Mouse (Mus musculus) mouse trophoblast stem cell (cell line): Measurements from ENCODE around the gene Ms4a10.

Experiments used
- in situ Hi-C, 2 experiments: fragments of 300-500 bp; cut with MseI, MboI; formaldehyde crosslinking; loops; 2 replicates in 1 of 2; 3 replicates in 1 of 2; pipeline ENCODE4 v1.15.1; 2025

The Ms4a10 gene

GRCm38 (mm10) chr19:10974238-10974865, at the start of gene Ms4a10:
TSS of gene Ms4a10 (minus strand) at chr19:10974670.
- in situ Hi-C loops = loop anchor here in 1 of 2 experiments (25.0 kb wide), 1 partner anchor 262 kb away; no protein-coding TSS in a partner anchor

GRCm38 (mm10) chr19:11022382-11022781, 47.9 kb upstream of the Ms4a10 start:
- in situ Hi-C loops = no loop called here

GRCm38 (mm10) chr19:11017891-11018290, 43.4 kb upstream of the Ms4a10 start, which contains the start of gene Ms4a18:
TSS of gene Ms4a18 (minus strand) at chr19:11018031.
- in situ Hi-C loops = no loop called here

- in situ Hi-C loops = no loop called here
These were observed 42.8 kb upstream of the Ms4a10 start for GRCm38 (mm10) chr19:11017251-11017650.

- in situ Hi-C loops = no loop called here
These were observed 41.5 kb upstream of the Ms4a10 start for GRCm38 (mm10) chr19:11015998-11016397.

GRCm38 (mm10) chr19:11015468-11015867, 41.0 kb upstream of the Ms4a10 start:
- in situ Hi-C loops = no loop called here

- in situ Hi-C loops = no loop called here
These were observed 18.7 kb upstream of the Ms4a10 start, which contains the start of gene Ms4a15 for GRCm38 (mm10) chr19:10993150-10993549. TSS of gene Ms4a15 (minus strand) at chr19:10993250.

- in situ Hi-C loops = no loop called here
These were observed 17.4 kb upstream of the Ms4a10 start for GRCm38 (mm10) chr19:10991911-10992310.

GRCm38 (mm10) chr19:10990751-10991150, 16.3 kb upstream of the Ms4a10 start:
- in situ Hi-C loops = no loop called here

- in situ Hi-C loops = no loop called here
These were observed 14.1 kb upstream of the Ms4a10 start for GRCm38 (mm10) chr19:10988563-10988962.

GRCm38 (mm10) chr19:10985889-10986288, 11.4 kb upstream of the Ms4a10 start:
- in situ Hi-C loops = no loop called here

GRCm38 (mm10) chr19:10984551-10984950, 10.1 kb upstream of the Ms4a10 start:
- in situ Hi-C loops = no loop called here

GRCm38 (mm10) chr19:10983146-10983545, 8.7 kb upstream of the Ms4a10 start:
- in situ Hi-C loops = no loop called here

GRCm38 (mm10) chr19:10980210-10980609, 5.7 kb upstream of the Ms4a10 start:
- in situ Hi-C loops = no loop called here

- in situ Hi-C loops = loop anchor here in 1 of 2 experiments (5.0 kb wide), 1 partner anchor 67 kb away; no protein-coding TSS in a partner anchor
These were observed 5.0 kb upstream of the Ms4a10 start for GRCm38 (mm10) chr19:10979184-10980168.

- in situ Hi-C loops = loop anchor here in 1 of 2 experiments (5.0 kb wide), 1 partner anchor 64 kb away; no protein-coding TSS in a partner anchor
These were observed 1.8 kb upstream of the Ms4a10 start for GRCm38 (mm10) chr19:10976318-10976717.

GRCm38 (mm10) chr19:10975187-10975586, 717 bp upstream of the Ms4a10 start:
- in situ Hi-C loops = loop anchor here in 1 of 2 experiments (5.0 kb wide), 1 partner anchor 63 kb away; no protein-coding TSS in a partner anchor

- in situ Hi-C loops = loop anchor here in 1 of 2 experiments (25.0 kb wide), 1 partner anchor 261 kb away; no protein-coding TSS in a partner anchor
These were observed 1.3 kb downstream of the Ms4a10 start for GRCm38 (mm10) chr19:10973187-10973586.

- in situ Hi-C loops = loop anchor here in 1 of 2 experiments (25.0 kb wide), 1 partner anchor 260 kb away; no protein-coding TSS in a partner anchor
These were observed 1.8 kb downstream of the Ms4a10 start for GRCm38 (mm10) chr19:10972660-10973059.

- in situ Hi-C loops = loop anchor here in 1 of 2 experiments (25.0 kb wide), 1 partner anchor 258 kb away; no protein-coding TSS in a partner anchor
These were observed 4.0 kb downstream of the Ms4a10 start for GRCm38 (mm10) chr19:10970457-10970856.

GRCm38 (mm10) chr19:10968578-10968977, 5.9 kb downstream of the Ms4a10 start:
- in situ Hi-C loops = loop anchor here in 1 of 2 experiments (25.0 kb wide), 1 partner anchor 256 kb away; no protein-coding TSS in a partner anchor

GRCm38 (mm10) chr19:10965721-10966120, 8.7 kb downstream of the Ms4a10 start:
- in situ Hi-C loops = loop anchor here in 1 of 2 experiments (25.0 kb wide), 1 partner anchor 253 kb away; no protein-coding TSS in a partner anchor
